Mouse (Mus musculus): ENCODE measurements around the gene Ddc.

DNA sequence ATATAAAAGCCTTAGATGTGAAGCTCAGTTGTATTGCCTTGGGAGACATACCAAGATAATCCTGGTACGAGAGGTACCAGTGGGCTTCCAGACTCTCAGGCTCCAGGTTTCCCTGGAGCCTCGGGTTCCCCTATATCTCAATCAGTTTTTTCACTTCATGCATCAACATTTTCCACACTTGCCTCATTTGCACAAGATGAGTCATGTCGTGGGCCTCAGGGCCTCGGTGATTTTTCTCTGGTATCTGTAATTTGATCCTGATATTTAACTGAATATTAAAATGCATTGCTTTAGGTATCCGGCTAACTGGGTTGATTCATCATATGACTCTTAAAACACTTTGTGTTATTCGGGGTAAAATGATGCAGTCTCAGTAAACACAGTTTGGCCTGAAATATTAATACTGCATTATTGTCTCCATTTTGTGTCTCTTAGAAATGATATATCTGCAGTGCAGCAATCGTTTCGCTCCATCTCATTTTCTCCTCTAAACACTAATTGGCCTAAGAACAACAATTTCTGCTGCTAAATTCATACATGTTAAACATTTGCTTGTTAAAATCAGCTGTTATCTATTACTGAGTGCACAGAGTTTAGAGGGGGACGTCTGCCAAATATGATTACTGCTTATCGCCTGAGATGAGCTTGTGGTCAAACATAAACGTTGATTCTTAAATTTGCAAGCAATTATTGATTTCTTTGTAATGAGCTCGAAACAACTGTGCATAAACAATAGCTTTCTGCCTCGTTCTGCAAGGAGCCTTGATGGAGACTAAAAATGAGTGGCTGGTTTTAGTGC, 48.2 kb downstream of the Ddc start:
- TF ChIP-seq CTCF (IDR thresholded peaks at IDR 0.05): no peak
- TF ChIP-seq EP300 (IDR thresholded peaks at IDR 0.05): no peak
